Mouse (Mus musculus) hindlimb bud, embryonic 11.5 days (tissue): ENCODE measurements at regions not wholly inside any gene's neighbourhood (a gene's known extent, or its start where the extent isn't known, plus 50 kb on each side); places are given as distances from the start of the nearest gene placed in this dataset.

Experiments used
- DNase-seq: peaks from one replicate; pipeline ENCODE4 v3.0.0-alpha.2; 2012; ENCODE audit warnings: low read depth, low spot score; ENCODE audit errors: extremely low spot score

DNA sequence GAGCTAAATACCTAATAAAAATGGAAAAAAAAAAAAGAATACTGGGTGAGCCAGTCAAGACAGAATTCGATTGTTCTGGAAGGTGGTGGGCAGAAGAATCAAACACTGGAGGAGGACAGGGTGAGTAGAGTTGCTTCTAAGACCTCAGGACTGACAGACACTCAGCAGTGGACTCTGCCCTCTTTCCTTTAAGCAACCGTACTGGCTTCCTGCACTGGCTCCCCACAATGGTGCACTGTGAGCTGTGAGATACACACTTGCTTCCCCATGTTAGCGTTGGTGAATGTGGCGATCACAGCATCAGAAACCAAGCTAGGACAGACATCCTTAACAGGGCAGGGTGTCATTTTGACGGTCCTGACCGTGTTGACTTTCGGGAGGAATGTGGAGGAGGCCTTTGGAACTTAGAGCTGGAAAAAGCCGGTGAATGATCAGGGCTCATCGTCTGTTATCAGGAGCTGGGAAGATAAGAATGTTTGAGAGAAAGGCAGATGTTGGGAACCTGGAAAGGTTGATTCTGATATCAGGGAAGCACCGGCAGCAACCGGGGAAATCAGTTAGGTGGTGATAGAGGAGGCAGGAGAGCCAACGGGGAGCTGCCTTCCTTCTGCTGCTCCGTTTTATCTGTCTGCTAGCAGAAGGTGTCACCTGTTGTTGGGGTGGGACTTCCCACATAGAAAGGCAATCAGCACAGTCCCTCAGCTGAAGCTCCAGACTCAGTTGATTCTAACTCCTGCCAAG lies 254.8 kb downstream of the Ajap1 start:
- no peak for DNase-seq

DNA sequence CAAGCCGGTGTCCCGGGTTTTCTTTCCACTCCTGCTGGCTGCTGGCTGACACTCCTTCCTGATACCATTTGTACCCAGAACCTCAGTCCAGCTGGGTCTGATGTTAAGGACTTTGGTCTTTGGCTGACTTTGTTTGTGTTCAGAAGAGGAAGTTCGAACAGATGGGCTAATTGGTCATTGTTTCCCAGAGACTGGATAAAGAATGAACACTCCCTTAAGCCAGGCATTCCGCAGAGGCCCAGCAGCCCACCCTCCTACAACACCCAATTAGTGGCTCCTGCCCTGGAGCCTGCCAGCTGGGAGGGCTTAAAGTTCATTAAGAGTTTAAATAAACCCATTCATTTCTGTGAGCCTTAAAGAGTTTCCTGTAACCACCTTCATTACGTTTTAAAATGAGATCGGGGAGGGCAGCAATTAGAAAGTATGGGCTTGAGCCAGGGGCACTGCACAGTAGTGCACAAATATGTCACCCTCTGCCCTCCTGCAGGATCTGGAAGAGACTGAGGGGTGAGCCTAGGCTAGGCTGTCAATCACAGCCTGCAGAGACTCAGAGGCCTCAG lies 257.9 kb downstream of the Ajap1 start:
- DNase-seq: peak; percentile 68

DNA sequence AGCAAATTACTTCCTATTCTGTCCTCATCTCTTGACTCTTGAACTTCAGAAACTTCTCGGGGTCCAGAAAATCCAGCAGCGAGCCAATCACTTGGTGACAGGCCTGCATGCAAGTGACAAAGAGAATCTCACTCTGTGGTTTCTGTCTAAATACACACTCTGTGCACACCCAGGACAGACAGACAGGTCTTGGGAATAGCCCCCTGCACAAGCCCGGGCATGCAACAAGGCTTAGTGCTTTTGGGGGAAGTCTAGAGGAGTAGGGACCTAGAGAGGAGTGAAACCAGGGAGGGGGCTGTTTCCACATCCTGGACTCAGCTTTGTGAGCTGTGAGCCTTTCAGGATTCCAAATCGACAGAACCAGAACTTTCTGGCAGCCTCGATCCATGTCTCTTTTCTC lies 259.6 kb downstream of the Ajap1 start:
- no peak for DNase-seq

DNA sequence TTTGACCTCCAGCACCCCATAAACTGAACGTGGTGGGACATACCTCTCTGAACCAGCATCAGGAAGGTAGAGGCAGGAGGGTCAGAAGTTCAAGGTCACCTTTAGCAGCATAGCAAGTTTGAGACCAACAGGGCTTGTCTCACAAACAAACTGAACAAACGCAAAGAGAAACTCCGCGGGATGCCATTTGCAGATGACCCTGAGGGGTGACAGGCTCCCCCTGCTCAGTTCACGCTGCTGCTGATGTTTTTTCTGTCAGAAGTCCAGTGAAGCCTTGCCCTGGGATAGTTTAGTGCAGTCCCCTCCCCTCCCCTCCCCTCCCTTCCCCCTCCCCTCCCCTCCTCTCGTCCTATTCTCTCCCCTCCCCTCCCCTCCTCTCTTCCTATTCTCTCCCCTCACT lies 262.1 kb downstream of the Ajap1 start:
- no peak for DNase-seq

DNA sequence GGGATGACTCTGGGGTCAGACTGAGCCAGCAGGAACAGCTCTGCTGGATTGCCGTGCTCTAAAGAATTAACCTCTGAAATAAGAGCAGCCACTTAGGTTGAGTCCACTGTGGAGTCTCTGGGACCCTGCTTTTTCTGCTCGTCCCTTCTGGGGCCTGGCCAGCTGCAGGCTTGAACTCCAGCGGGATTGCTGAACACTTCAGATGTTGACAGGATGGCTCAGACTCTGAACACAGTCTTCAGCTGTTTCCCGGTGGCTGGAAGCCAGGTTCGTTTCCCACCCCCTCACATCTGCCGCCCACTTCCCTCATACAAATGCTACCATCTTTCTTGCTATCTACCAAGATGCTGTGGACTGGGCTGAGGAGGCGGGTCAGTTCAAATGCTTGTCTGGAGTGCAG lies 262.5 kb downstream of the Ajap1 start:
- DNase-seq: no peak

DNA sequence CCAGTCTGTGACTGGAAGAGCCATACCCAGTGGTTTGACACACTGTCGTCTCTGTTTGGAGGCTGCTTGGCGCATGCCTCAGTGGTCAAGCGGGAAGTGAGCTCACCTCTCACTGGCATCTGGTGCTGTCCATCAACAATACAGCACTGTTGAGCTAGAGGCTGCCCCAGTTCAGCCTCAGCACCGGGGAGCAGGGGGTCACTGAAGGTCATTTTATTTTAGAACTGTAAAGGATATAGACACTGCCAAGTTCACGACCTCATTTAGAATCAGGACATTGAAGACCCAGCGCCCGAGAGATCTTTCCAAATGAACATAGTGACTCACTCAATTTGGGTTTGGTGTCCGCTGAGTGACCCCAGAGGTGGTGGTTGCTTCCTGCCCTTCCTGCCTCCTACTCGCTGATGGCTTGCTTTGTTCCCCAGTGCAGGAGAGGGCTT lies 265.1 kb downstream of the Ajap1 start:
- no peak for DNase-seq

DNA sequence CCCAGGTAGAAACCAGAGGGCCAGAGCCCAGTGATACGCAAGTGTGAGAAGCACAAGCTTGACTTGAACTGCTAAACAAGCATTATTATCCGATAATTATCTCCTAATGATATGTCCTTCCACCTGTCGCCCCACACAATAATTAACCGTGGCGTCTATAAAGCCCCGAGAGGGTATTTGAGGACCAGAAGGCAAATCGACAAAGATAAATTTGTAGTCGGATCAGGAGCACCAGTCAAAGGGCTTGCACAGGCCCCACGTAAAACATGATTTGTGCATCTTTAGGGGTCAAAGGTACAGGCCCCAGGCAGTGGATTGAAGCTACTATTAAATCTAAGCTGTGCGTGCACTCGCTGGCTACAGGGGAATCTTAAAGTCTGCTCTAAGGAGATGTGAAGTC lies 270.5 kb downstream of the Ajap1 start:
- no peak for DNase-seq

DNA sequence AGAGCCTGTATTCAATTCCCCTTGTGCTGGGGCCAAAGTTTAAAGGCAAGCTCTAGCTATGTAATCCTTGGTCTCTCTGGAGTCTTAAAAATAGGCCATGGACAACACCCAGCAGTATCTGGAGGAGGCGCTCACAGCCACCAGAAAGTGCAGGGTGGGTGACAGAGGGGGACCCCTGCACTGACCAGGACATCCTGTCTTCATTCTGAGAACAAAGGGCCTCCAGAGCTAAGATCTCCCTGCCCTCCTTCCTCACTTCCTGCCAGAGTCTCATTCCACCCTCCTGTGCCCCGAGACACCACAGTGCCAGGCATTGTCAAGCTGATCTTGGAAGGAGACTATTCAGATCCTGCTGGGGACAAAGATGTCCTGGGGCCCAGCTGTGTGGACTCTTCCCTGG lies 273.8 kb downstream of the Ajap1 start:
- DNase-seq: no peak

DNA sequence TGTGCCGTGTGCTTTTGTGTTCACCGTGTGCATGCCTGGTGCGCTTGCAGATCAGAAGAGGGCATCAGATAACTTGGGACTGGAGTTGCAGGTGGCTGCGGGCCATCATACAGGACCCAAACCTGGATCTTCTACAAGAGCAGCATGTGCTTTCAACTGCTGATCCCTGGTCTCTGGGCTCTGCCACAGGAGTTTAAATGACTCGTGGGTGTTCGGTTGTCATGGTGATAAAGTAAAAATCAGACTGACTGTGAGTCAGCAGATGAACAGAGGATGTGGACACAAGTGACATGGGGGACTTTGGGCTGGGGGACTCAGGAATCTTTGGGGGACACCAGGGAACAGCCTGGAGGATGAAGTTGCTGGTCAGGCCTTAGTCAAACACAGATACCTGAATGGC lies 274.4 kb downstream of the Ajap1 start:
- no peak for DNase-seq

DNA sequence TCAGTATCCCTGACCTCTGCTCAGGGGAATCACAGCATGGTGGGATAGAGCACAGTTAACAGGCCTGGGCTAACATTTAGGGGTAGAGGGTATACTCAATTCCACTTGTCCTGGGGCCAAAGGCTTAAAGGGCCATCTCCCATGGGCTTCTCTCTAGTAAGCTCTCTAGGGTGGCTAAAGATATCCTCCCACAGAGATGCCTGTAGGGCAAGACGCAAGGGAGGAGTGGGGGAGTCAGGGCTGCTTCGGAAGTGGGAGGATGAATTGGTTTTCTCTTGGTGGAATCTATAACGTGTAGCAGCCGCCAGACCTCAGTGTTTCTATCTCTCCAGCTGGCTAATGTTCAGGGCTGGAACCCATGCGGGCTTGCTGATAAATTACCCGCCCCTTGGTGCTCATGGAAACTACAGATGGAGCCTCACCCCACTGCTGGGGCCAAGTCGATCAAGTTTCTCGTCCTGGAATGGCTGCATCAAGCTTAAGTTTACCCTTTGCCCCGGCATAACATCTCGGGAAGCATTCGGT lies 275.0 kb downstream of the Ajap1 start:
- DNase-seq: no peak

DNA sequence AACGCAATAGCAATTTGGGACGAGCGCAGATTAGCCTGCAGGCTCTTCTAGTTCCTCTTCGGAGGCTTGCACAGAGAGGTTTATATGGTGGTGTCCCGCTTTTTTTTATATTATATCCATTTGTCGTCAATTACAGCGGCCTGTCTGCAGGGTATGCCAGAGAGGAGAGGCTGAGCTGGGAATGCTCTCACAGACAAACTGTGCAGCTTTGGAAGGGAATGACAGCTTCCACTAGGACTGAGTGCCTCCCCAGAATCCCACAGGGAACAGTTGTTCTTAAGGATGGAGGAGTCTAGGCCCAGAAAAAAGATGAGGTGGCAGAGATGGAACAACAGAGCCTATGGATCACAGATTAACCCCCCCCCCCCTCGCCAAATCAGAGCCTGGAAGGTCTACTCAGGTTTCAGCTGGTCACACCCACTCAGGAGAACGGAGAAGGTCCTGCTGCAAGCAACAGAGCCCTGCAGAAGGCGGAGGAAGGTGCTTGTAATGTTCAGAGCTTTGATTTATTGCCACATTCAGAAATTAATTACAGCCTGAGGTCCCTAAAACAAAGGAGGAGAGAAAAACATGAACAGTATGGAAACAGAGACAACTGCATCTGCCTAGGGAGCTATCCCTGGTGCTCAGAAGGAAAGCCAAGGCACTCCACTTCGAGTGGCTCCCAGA lies 275.7 kb downstream of the Ajap1 start:
- no peak for DNase-seq

DNA sequence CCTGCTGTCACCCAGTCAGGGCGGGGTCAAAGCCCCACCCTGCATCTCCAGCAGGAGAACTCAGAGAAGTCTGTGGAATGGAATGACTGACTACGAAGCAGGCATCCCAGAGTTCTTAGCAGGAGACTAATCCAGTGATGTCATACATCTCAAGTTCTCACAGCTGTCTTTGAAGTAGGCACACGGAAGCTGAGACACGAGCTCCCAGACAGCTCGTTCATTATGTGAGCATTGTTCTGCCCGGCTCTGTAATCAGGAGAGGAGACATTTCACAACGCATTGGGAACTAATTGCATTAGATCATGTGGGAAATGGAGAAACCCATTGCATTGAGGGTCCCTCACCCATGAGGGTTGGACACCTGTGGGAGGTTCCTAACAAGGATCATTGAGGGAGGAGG lies 277.8 kb downstream of the Ajap1 start:
- no peak for DNase-seq

DNA sequence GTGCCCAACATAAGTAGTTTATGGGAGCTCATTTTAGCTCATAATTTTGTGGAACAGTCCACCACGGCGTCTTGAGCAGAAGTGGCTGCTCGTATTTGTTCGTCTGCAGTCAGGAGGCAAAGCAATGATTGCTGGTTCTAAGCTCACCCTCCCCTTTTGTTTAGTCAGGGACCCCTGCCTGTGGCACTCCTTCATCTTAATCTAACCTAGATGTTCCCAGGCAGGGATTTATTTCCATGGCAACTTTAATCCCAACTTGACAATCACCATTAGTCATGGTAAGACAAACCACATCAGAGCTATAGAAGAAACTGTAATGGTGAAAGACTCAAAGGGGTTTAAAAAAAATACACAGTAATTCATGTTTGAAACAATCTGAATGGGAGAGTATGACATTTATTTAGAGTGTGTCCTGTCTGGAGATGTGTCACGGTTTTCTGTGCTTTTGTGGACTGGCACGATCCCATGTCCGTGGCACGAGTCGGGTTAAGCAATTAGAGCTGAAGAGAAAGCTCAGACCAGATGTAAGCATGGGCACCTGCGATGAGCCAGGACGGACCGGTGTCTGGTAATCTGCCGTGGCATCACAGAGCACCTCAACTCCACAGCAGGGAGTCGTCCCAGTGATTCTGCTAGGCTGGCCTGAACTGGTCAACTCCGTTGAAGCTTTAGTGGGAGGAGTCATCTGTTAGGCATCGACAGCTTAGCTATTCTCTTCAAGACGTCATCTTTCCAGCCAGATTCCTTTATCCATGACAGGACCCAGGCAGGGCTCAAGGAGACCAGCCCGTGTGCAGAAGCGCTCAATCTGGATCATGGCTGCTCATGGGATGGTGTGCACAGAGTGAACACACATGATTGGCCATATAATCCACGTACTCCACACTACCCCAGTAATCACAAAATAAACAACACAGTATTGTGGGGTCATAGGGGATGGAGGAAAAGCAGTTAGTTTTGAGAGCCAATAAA lies 281.5 kb downstream of the Ajap1 start:
- no peak for DNase-seq

DNA sequence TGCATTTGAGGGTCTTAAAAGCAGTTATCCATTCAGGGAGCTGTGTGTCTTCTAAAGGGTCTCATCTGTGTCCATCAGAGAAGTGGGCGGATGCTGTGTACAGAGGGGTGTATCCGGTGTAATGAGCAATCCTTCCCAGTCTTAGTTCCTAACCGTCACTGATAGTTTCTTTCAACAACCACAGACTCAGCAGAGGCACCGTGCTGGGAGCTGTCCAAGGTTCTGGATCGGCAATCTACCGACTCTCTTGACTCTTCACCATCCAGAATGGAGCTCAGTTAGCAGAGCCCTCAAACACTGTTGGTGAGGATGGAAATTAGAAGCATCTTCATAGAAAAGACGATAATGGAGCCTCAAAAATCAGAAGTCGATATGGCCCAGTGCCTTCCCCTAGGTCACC lies 293.1 kb downstream of the Ajap1 start:
- DNase-seq: peak; percentile 83

DNA sequence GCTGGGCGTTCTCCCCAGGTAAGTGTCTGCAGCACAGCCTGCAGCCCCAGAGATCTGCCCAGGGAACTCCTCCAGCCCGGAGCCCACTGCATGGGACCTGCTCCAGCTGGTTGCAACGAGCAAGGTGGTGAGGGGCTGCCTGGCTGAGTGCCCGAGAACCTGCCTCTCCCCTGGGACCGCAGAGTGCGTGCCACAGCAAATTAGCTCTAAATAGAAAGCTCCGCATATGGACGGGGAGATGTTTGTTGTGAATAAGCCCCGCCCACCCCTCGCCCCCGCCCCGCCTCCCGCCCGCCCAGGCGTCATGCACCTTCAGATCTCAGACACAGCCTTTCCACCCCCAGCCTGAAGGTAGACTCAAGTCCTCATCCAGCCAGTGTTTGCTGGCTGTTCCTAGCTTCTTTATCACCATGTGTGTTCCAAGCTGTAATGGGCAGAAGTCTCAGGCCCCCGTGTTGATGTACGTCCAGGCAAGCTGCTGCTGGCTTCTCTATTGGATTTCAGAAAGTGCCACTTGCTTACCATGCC lies 294.0 kb downstream of the Ajap1 start:
- no peak for DNase-seq

DNA sequence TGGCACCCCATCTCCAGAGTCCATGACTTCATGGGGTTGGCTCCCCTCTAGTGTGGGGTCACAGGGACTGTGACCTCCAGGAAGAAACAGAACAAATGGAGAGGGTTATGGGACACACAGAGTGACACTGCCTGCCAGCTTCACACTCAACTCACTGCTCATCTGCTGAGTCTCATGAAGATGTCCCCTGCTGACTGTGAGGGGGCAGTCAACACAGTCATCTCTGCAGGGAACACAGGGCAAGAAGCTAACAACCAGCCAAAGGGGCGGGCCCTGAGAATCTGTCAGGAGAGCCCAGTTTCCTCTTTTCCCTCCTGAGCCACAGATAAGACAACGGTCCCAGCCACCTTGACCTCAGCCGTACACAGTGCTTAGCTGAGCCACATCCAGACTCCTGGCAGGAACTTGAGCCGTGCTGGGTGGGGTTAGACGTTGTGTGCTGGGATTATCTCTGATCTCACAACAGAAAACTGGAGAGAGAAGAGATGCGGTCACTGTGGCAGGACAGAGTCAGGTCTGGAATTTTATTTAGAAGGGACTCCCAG lies 294.6 kb downstream of the Ajap1 start:
- no peak for DNase-seq

DNA sequence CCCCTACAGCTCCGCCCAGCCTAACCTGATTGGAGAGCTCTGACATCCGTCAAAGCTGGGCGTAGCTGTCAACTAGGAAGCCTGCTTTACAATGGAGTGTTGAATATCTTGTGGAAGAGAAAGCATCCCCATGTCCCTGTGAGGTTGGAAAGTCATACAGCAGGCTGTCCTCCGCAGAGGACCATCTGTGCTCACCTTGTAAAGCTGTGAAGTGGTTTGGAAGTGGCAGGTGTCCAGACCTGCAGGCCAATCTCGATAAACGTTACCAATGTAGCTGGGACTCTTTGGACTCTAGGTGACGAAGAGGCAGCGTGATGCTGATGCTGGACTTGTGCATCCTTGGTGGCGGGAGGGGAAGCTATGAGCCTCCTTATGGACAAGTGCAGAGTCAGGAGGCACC lies 305.1 kb downstream of the Ajap1 start:
- DNase-seq: no peak

DNA sequence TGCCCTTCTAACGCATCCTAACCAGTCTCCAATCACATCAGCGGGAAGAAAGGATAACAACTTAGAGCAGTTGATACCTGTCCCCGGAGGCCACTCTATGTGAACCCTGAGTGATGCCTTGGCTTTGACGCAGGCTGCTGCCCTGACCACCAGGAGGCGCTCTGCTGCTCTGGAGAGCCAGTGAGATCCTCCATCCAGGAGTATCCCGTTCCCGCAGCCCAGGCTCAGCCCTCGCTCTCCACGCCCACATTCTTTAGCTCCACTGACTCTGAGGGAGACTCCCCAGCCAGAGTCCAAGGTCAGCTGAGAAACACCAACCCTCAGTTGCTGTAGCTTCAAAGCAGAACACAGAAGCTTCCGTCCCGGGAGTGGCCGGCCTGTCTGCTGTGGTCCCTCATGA lies 307.0 kb downstream of the Ajap1 start:
- DNase-seq: peak; percentile 62

DNA sequence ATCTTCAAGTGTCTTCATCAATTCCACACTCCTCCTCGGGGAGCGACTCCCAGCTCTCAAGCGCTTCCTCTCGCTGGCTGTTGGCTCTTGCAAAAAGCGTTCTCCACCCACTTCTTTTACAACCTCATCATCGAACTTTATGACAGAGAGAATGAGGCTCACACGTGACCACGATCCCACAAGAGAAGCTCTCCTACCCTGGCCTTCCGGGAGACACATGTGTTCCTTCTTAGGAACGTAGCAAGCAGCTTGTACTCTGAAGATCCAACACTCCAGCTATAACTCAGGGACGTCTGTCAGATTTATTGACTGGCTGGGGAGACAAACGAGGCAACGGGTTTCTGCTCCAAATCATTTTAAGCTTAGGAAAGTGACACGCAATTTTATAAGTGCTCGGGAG lies 307.5 kb downstream of the Ajap1 start:
- DNase-seq: no peak

DNA sequence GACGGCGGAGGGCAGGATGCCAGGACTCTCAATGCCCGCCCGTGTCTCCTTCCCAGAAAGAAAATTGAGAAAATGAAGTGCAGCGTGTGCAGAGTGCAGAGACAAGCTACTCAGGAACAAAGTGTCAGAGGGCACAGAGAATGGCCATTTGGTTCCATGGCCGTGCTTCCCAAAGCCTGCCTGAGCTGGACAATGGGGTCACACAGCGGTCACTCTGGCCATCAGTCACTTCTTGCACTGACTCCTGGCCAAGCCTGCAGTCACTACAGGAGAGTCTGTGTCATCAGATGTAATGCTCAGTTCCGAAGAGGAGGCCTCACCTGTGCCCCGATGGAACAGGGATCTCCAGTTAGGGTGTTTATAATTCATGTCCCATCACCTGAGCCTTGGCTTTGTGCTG lies 312.6 kb downstream of the Ajap1 start:
- no peak for DNase-seq

DNA sequence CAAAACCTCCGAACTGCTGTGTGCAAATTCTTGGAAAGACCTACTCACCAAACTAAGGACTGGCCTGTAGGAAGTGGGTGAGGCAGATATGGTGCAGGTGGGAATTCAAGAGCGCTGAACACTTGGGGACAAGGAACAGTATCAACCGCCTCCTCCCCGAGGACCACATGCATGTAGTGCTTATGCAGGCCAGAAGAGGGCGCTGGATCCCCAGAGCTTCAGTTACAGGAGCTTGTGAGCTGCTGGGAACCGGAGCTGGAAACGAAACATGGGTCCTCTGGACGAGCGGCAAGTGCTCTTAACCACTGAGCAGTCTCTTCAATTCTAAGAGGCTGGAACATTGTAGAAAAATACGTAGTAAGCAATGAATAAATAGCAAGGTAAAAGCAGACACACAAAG lies 317.8 kb downstream of the Ajap1 start:
- DNase-seq: no peak
